19 mouse cellular contexts compared by ENCODE assay signal in genomic region chr6:52227470-52228222, GRCm38 (mm10). TPM values are rescaled to one million over a fixed set of nuclear protein-coding genes. Genes with fewer than 3 reads are reported as not detected.
DNase-seq lines count a peak whose midpoint lies in the region; ATAC-seq and TF ChIP-seq lines count a peak whose summit lies in the region.
"Had no signal": no experiment of that assay in that cellular context is flagged by ENCODE, and none has a peak within 500 bp of the region (broad histone marks: within the 10 kb centered on the region; RNA-seq: fewer than 3 reads in every experiment).

No protein-coding gene starts in this region.

- H3K4me3 ChIP-seq in kidney, postnatal 0 days (replicated peaks; ENCODE audit: low read depth, low read length) = peak overlapping the region; percentile 85
- H3K4me3 ChIP-seq in limb, embryonic 13.5 days = peak overlapping the region; percentile 86
- H3K4me3 ChIP-seq in liver, embryonic 12.5 days = no peak overlapping the region
- H3K4me3 ChIP-seq in hindbrain, embryonic 14.5 days (replicated peaks; ENCODE audit: low read length) = no peak overlapping the region
- H3K4me3 ChIP-seq: heart, embryonic 13.5 days; lung, embryonic 15.5 days had no signal

- H3K9ac ChIP-seq in kidney, postnatal 0 days (ENCODE audit: low read depth, low read length) = peak overlapping the region; percentile 97
- peak overlapping the region; percentile 99 for H3K9ac ChIP-seq in limb, embryonic 13.5 days
- no peak overlapping the region for H3K9ac ChIP-seq in liver, embryonic 12.5 days
- H3K9ac ChIP-seq in hindbrain, embryonic 14.5 days = no peak overlapping the region
- H3K9ac ChIP-seq: heart, embryonic 13.5 days; lung, embryonic 15.5 days had no signal

- H3K27me3 ChIP-seq in kidney, postnatal 0 days (ENCODE audit: insufficient read depth, low read length) = no peaks in the 10 kb centered on the region
- H3K27me3 ChIP-seq in limb, embryonic 13.5 days = no peaks in the 10 kb centered on the region
- peaks cover 97% of the 10 kb centered on the region for H3K27me3 ChIP-seq in liver, embryonic 12.5 days (replicated peaks)
- peaks cover 97% of the 10 kb centered on the region for H3K27me3 ChIP-seq in hindbrain, embryonic 14.5 days (ENCODE audit: control insufficient read depth, insufficient read depth, low read length)

- DNase-seq in NIH3T3 (ENCODE audit: low read depth) = peak; percentile 69
- peak; percentile 85 for DNase-seq in forelimb bud, embryonic 11.5 days (ENCODE audit: low read depth, low spot score)
- DNase-seq in kidney, postnatal 0 days (ENCODE audit: low spot score) = no peak
- DNase-seq in right cerebral cortex, postnatal 14 days = no peak
- no peak for DNase-seq in hindbrain, embryonic 14.5 days (ENCODE audit: low spot score)
- DNase-seq: cerebellum, postnatal 14 days; gastrocnemius, postnatal 25 days; heart, postnatal 4 days; thymus, postnatal 36 days had no signal

- H3K4me2 ChIP-seq in kidney, postnatal 0 days (ENCODE audit: low read length) = peak overlapping the region; percentile 89
- peak overlapping the region; percentile 93 for H3K4me2 ChIP-seq in limb, embryonic 13.5 days (replicated peaks)
- H3K4me2 ChIP-seq in liver, embryonic 12.5 days = no peak overlapping the region
- H3K4me2 ChIP-seq in hindbrain, embryonic 14.5 days (replicated peaks) = no peak overlapping the region
- H3K4me2 ChIP-seq: heart, embryonic 13.5 days; liver, embryonic 11.5 days; lung, embryonic 15.5 days had no signal

- peaks cover 8% of the 10 kb centered on the region; the same call in 1 of the 2 replicates for H3K4me1 ChIP-seq in kidney, postnatal 0 days (replicated peaks; ENCODE audit: insufficient read depth, low read length)
- H3K4me1 ChIP-seq in limb, embryonic 13.5 days = peaks cover 12% of the 10 kb centered on the region
- no peaks in the 10 kb centered on the region for H3K4me1 ChIP-seq in liver, embryonic 12.5 days
- H3K4me1 ChIP-seq in hindbrain, embryonic 14.5 days (replicated peaks; ENCODE audit: control insufficient read depth, insufficient read depth, low read length) = no peaks in the 10 kb centered on the region

- no peak for TF ChIP-seq CTCF in kidney, postnatal 0 days (IDR thresholded peaks at IDR 0.05; ENCODE audit: low read depth)

- H3K27ac ChIP-seq in kidney, postnatal 0 days = peak overlapping the region; percentile 95
- H3K27ac ChIP-seq in limb, embryonic 13.5 days = peak overlapping the region; percentile 99
- H3K27ac ChIP-seq in liver, embryonic 12.5 days = no peak overlapping the region
- H3K27ac ChIP-seq in hindbrain, embryonic 14.5 days = no peak overlapping the region
- H3K27ac ChIP-seq: heart, embryonic 13.5 days; lung, embryonic 15.5 days had no signal

- ATAC-seq in kidney, postnatal 0 days (replicated peaks; ENCODE audit: low FRiP score, low read depth) = 0 out of 2 replicates have a peak, but pooled peaks have one; percentile 1
- no peak for ATAC-seq in limb, embryonic 13.5 days (ENCODE audit: low FRiP score, low read depth)
- no peak for ATAC-seq in liver, embryonic 12.5 days
- ATAC-seq in hindbrain, embryonic 14.5 days (ENCODE audit: low FRiP score) = no peak
- no peak for ATAC-seq in inflammation-experienced regulatory T-cells, adult 6 months

- 4% methylated on average over 11 of the region's 11 CpGs for WGBS in kidney, postnatal 0 days
- 3% methylated on average over 11 of the region's 11 CpGs for WGBS in limb, embryonic 13.5 days
- WGBS in liver, embryonic 12.5 days (ENCODE audit: insufficient replicate concordance) = 7% methylated on average over 11 of the region's 11 CpGs
- 5% methylated on average over 11 of the region's 11 CpGs for WGBS in hindbrain, embryonic 14.5 days

- no peaks in the 10 kb centered on the region for H3K9me3 ChIP-seq in kidney, postnatal 0 days (replicated peaks; ENCODE audit: low read length)
- H3K9me3 ChIP-seq in limb, embryonic 13.5 days = no peaks in the 10 kb centered on the region
- no peaks in the 10 kb centered on the region for H3K9me3 ChIP-seq in liver, embryonic 12.5 days (replicated peaks)
- no peaks in the 10 kb centered on the region for H3K9me3 ChIP-seq in hindbrain, embryonic 14.5 days (ENCODE audit: control insufficient read depth, low read length)
- H3K9me3 ChIP-seq: heart, embryonic 13.5 days; lung, embryonic 15.5 days had no signal

- H3K36me3 ChIP-seq in kidney, postnatal 0 days (ENCODE audit: insufficient read depth, low read length) = peaks cover 6% of the 10 kb centered on the region; the same call in 1 of the 2 replicates
- H3K36me3 ChIP-seq in limb, embryonic 13.5 days = peaks cover 38% of the 10 kb centered on the region
- H3K36me3 ChIP-seq in liver, embryonic 12.5 days = no peaks in the 10 kb centered on the region
- no peaks in the 10 kb centered on the region for H3K36me3 ChIP-seq in hindbrain, embryonic 14.5 days (replicated peaks; ENCODE audit: control insufficient read depth, insufficient read depth)
- H3K36me3 ChIP-seq: heart, embryonic 13.5 days; lung, embryonic 15.5 days had no signal

RNA-seq across cellular contexts. Expression of gene Hoxa9, which starts 3.2 kb away (rescaled TPM):
- polyA plus RNA-seq in kidney, postnatal 0 days (2015; fragmentation: Nextera tagmentation; extraction: Ambion mirVana) = 57.3 and 57.8 TPM in 2 replicates
- 58.3 and 63.5 TPM in 2 replicates for polyA plus RNA-seq in limb, embryonic 13.5 days (2015; fragmentation: Nextera tagmentation; extraction: Ambion mirVana)
- 1.2 and 1.4 TPM in 2 replicates for polyA plus RNA-seq in liver, embryonic 12.5 days (2016; fragmentation: Nextera tagmentation; extraction: Ambion mirVana)
- 1.5 and 2.0 TPM in 2 replicates for polyA plus RNA-seq in hindbrain, embryonic 14.5 days (2014; fragmentation: Nextera tagmentation; extraction: Ambion mirVana)
- polyA plus RNA-seq in inflammation-experienced regulatory T-cells, adult 6 months (2017; shearing (Covaris generic)) = under 1 TPM in 2 of 3 experiments, not detected in 1; 0.13 to 0.32 TPM
- polyA plus RNA-seq: frontal cortex, adult 2 months had no signal

RNA-seq across cellular contexts. Expression of gene Hoxa7, which starts 6.0 kb away (rescaled TPM):
- polyA plus RNA-seq in kidney, postnatal 0 days (2015; fragmentation: Nextera tagmentation; extraction: Ambion mirVana) = 29.7 and 31.7 TPM in 2 replicates
- 11.8 and 13.1 TPM in 2 replicates for polyA plus RNA-seq in limb, embryonic 13.5 days (2015; fragmentation: Nextera tagmentation; extraction: Ambion mirVana)
- polyA plus RNA-seq in liver, embryonic 12.5 days (2016; fragmentation: Nextera tagmentation; extraction: Ambion mirVana) = 0.74 and 0.81 TPM in 2 replicates
- polyA plus RNA-seq in hindbrain, embryonic 14.5 days (2014; fragmentation: Nextera tagmentation; extraction: Ambion mirVana) = 18.7 and 25.2 TPM in 2 replicates
- not detected for polyA plus RNA-seq in inflammation-experienced regulatory T-cells, adult 6 months (2017; shearing (Covaris generic))
- polyA plus RNA-seq: frontal cortex, adult 2 months had no signal

RNA-seq across cellular contexts. Expression of gene Hoxa10, which starts 13.0 kb away (rescaled TPM):
- polyA plus RNA-seq in kidney, postnatal 0 days (2015; fragmentation: Nextera tagmentation; extraction: Ambion mirVana) = 175 and 183 TPM in 2 replicates
- polyA plus RNA-seq in limb, embryonic 13.5 days (2015; fragmentation: Nextera tagmentation; extraction: Ambion mirVana) = 191 and 207 TPM in 2 replicates
- polyA plus RNA-seq in liver, embryonic 12.5 days (2016; fragmentation: Nextera tagmentation; extraction: Ambion mirVana) = 0.44 and 0.61 TPM in 2 replicates
- polyA plus RNA-seq in hindbrain, embryonic 14.5 days (2014; fragmentation: Nextera tagmentation; extraction: Ambion mirVana) = 0.37 TPM in 1 of 2 replicates, not detected in the other
- not detected for polyA plus RNA-seq in inflammation-experienced regulatory T-cells, adult 6 months (2017; shearing (Covaris generic))
- polyA plus RNA-seq: embryonic facial prominence, embryonic 11.5 days; frontal cortex, adult 2 months; heart, embryonic 13.5 days; spleen, adult 2 months had no signal

RNA-seq across cellular contexts. Expression of gene Gm28308, which starts 14.5 kb away (rescaled TPM):
- polyA plus RNA-seq in kidney, postnatal 0 days (2015; fragmentation: Nextera tagmentation; extraction: Ambion mirVana) = 0.66 and 2.1 TPM in 2 replicates
- 0.29 TPM in 1 of 2 replicates, not detected in the other for polyA plus RNA-seq in limb, embryonic 13.5 days (2015; fragmentation: Nextera tagmentation; extraction: Ambion mirVana)
- polyA plus RNA-seq in liver, embryonic 12.5 days (2016; fragmentation: Nextera tagmentation; extraction: Ambion mirVana) = not detected in 2 replicates
- not detected in 2 replicates for polyA plus RNA-seq in hindbrain, embryonic 14.5 days (2014; fragmentation: Nextera tagmentation; extraction: Ambion mirVana)
- not detected for polyA plus RNA-seq in inflammation-experienced regulatory T-cells, adult 6 months (2017; shearing (Covaris generic))
- polyA plus RNA-seq: frontal cortex, adult 2 months; heart, embryonic 13.5 days; liver, embryonic 11.5 days; lung, embryonic 15.5 days; spleen, adult 2 months; testis, adult 2 months had no signal

RNA-seq across cellular contexts. Expression of gene Hoxa3, which starts 14.5 kb away (rescaled TPM):
- 4.8 and 6.0 TPM in 2 replicates for polyA plus RNA-seq in kidney, postnatal 0 days (2015; fragmentation: Nextera tagmentation; extraction: Ambion mirVana)
- 5.9 and 6.3 TPM in 2 replicates for polyA plus RNA-seq in limb, embryonic 13.5 days (2015; fragmentation: Nextera tagmentation; extraction: Ambion mirVana)
- polyA plus RNA-seq in liver, embryonic 12.5 days (2016; fragmentation: Nextera tagmentation; extraction: Ambion mirVana) = 0.97 and 1.2 TPM in 2 replicates
- 21.7 and 24.9 TPM in 2 replicates for polyA plus RNA-seq in hindbrain, embryonic 14.5 days (2014; fragmentation: Nextera tagmentation; extraction: Ambion mirVana)
- polyA plus RNA-seq in inflammation-experienced regulatory T-cells, adult 6 months (2017; shearing (Covaris generic)) = not detected
- polyA plus RNA-seq: frontal cortex, adult 2 months had no signal

Comparison
In these comparisons a context has a peak if more than half of its experiments do, and no peak if none do; other contexts are left out.
1. DNase-seq: peak in NIH3T3 (single experiment) and forelimb bud, embryonic 11.5 days (single experiment); none in kidney, postnatal 0 days (single experiment), right cerebral cortex, postnatal 14 days (single experiment) and hindbrain, embryonic 14.5 days (single experiment).
2. H3K27ac ChIP-seq: peak in kidney, postnatal 0 days (single experiment) and limb, embryonic 13.5 days (single experiment); none in liver, embryonic 12.5 days (single experiment) and hindbrain, embryonic 14.5 days (single experiment).
3. H3K4me2 ChIP-seq: peak in kidney, postnatal 0 days (single experiment) and limb, embryonic 13.5 days (single experiment); none in liver, embryonic 12.5 days (single experiment) and hindbrain, embryonic 14.5 days (single experiment).
4. H3K4me3 ChIP-seq: peak in kidney, postnatal 0 days (single experiment) and limb, embryonic 13.5 days (single experiment); none in liver, embryonic 12.5 days (single experiment) and hindbrain, embryonic 14.5 days (single experiment).
5. H3K9ac ChIP-seq: peak in kidney, postnatal 0 days (single experiment) and limb, embryonic 13.5 days (single experiment); none in liver, embryonic 12.5 days (single experiment) and hindbrain, embryonic 14.5 days (single experiment).
6. RNA of gene Hoxa9, which starts 3.2 kb away (polyA plus RNA-seq): 58.3 to 63.5 TPM in limb, embryonic 13.5 days and 57.3 to 57.8 TPM in kidney, postnatal 0 days; 1.5 to 2.0 TPM in hindbrain, embryonic 14.5 days, 1.2 to 1.4 TPM in liver, embryonic 12.5 days and 0.13 to 0.32 TPM in inflammation-experienced regulatory T-cells, adult 6 months; every median in the first group is over 10 times any median in the second.
7. RNA of gene Hoxa10, which starts 13.0 kb away (polyA plus RNA-seq): 191 to 207 TPM in limb, embryonic 13.5 days and 175 to 183 TPM in kidney, postnatal 0 days; 0.44 to 0.61 TPM in liver, embryonic 12.5 days, 0.37 TPM in hindbrain, embryonic 14.5 days and not detected in inflammation-experienced regulatory T-cells, adult 6 months; every median in the first group is over 100 times any median in the second.